Mouse (Mus musculus) bone marrow, adult 2 months (tissue): ENCODE measurements around the gene Zranb1. TPM values are rescaled to one million over a fixed set of nuclear protein-coding genes. Genes with fewer than 3 reads are reported as not detected.
A peak's percentile ranks its signal among the peaks of the same experiment; 100 is the strongest.

Experiments used
- H3K27ac ChIP-seq: fragments of 200-500 bp; 2 replicates; pipeline ENCODE4 v1.5.1; 2012; ENCODE audit warnings: low read depth, mild to moderate bottlenecking, control low read depth, inconsistent platforms, low read length; ENCODE audit not compliant: control insufficient read depth, poor library complexity, insufficient read depth
- H3K4me1 ChIP-seq: fragments of 200-500 bp; 2 replicates; pipeline ENCODE4 v1.6.1; 2011; ENCODE audit warnings: low read length; ENCODE audit not compliant: control insufficient read depth, insufficient read depth
- H3K4me3 ChIP-seq: fragments of 200-500 bp; replicated peaks from 2 replicates; pipeline ENCODE3; 2011; ENCODE audit warnings: mild to moderate bottlenecking, low read depth, low read length, control low read depth; ENCODE audit not compliant: control insufficient read depth
- CTCF ChIP-seq: fragments of 200-500 bp; IDR thresholded peaks from 2 replicates; pipeline ENCODE4 v1.5.1; 2011; ENCODE audit warnings: low read length, control low read depth; ENCODE audit not compliant: control insufficient read depth, insufficient read depth
- POLR2A ChIP-seq: fragments of 200-500 bp; IDR thresholded peaks from 2 replicates; pipeline ENCODE4 v1.6.1; 2011; ENCODE audit warnings: low read depth, mild to moderate bottlenecking, control low read depth, low read length, borderline replicate concordance; ENCODE audit not compliant: control insufficient read depth
- WGBS: fragments of 180-500 bp; shearing (Covaris S2); methylation state at CpG from one replicate; pipeline ENCODE4 v1.1.7; 2018; 5-methylcytosine and 5-hydroxymethylcytosine counted together
- polyA plus RNA-seq: library from polyadenylated mRNA; stranded (reverse); fragments of >200 nt; gene quantifications from 2 replicates; pipeline ENCODE4 v1.2.4, GENCODE M21; 2011; ENCODE audit warnings: low replicate concordance; ENCODE audit not compliant: missing spikeins, insufficient read depth, insufficient read length

The Zranb1 gene
- 23.8 and 50.2 TPM in 2 replicates for polyA plus RNA-seq

- Histone ChIP-seq H3K4me1 (no peaks in the 10 kb centered on the region; the same call in 1 of the 2 replicates), H3K4me3 (peak within 1 kb of the TSS; percentile 92), H3K27ac (peak within 1 kb of the TSS; percentile 100)
- TF ChIP-seq POLR2A = peak; percentile 76
- no peak for TF ChIP-seq CTCF
- under 1% methylated on average over 91 of the region's 93 CpGs for WGBS
Observed at GRCm38 (mm10) chr7:132930850-132931559, at the start of gene Zranb1. Gene Zranb1 (plus strand): TSS chr7:132931142.

GRCm38 (mm10) chr7:132882343-132882742 is 48.6 kb upstream of the Zranb1 start:
- H3K4me3 ChIP-seq = no peak overlapping the region
- TF ChIP-seq CTCF (no peak), POLR2A (no peak)
- no peak overlapping the region for H3K27ac ChIP-seq
- WGBS = 65% methylated on average over 2 of the region's 2 CpGs
- H3K4me1 ChIP-seq = no peaks in the 10 kb centered on the region

- TF ChIP-seq POLR2A = no peak
- no peak for TF ChIP-seq CTCF
- Histone ChIP-seq H3K27ac (no peak overlapping the region), H3K4me1 (no peaks in the 10 kb centered on the region), H3K4me3 (no peak overlapping the region)
- WGBS = 91% methylated on average over 7 of the region's 7 CpGs
Observed at GRCm38 (mm10) chr7:132884031-132884430, 46.9 kb upstream of the Zranb1 start.

- H3K4me3 ChIP-seq = no peak overlapping the region
- 71% methylated on average over 7 of the region's 7 CpGs for WGBS
- no peak overlapping the region for H3K27ac ChIP-seq
- TF ChIP-seq POLR2A = no peak
- no peak for TF ChIP-seq CTCF
- H3K4me1 ChIP-seq = no peaks in the 10 kb centered on the region
Observed at GRCm38 (mm10) chr7:132887019-132887804, 43.7 kb upstream of the Zranb1 start.

GRCm38 (mm10) chr7:132888052-132888451 is 42.9 kb upstream of the Zranb1 start:
- H3K27ac ChIP-seq = no peak overlapping the region
- no peak for TF ChIP-seq POLR2A
- TF ChIP-seq CTCF = no peak
- 43% methylated on average over 3 of the region's 3 CpGs for WGBS
- H3K4me3 ChIP-seq = no peak overlapping the region
- no peaks in the 10 kb centered on the region for H3K4me1 ChIP-seq

- WGBS = 29% methylated on average over 4 of the region's 4 CpGs
- no peak overlapping the region for H3K4me3 ChIP-seq
- no peak overlapping the region for H3K27ac ChIP-seq
- no peaks in the 10 kb centered on the region for H3K4me1 ChIP-seq
- TF ChIP-seq CTCF = no peak
- TF ChIP-seq POLR2A = no peak
Observed at GRCm38 (mm10) chr7:132888518-132889249, 42.3 kb upstream of the Zranb1 start.

- TF ChIP-seq CTCF = no peak
- TF ChIP-seq POLR2A = no peak
- WGBS = 85% methylated on average over 8 of the region's 8 CpGs
- Histone ChIP-seq H3K27ac (no peak overlapping the region), H3K4me3 (no peak overlapping the region), H3K4me1 (no peaks in the 10 kb centered on the region)
Observed at GRCm38 (mm10) chr7:132889691-132890090, 41.3 kb upstream of the Zranb1 start.

- Histone ChIP-seq H3K4me1 (no peaks in the 10 kb centered on the region), H3K4me3 (no peak overlapping the region), H3K27ac (no peak overlapping the region)
- TF ChIP-seq CTCF = no peak
- no peak for TF ChIP-seq POLR2A
- 75% methylated on average over 5 of the region's 5 CpGs for WGBS
Observed at GRCm38 (mm10) chr7:132890201-132890600, 40.7 kb upstream of the Zranb1 start.
